Mouse (Mus musculus) neural tube, embryonic 10.5 days (tissue): ENCODE results near the gene Abhd4.

ENCODE experiments used
- DNase-seq: peaks from one replicate; pipeline ENCODE4 v3.0.0-alpha.2; 2017; ENCODE audit warnings: low spot score; ENCODE audit errors: extremely low spot score

The Abhd4 gene

DNA sequence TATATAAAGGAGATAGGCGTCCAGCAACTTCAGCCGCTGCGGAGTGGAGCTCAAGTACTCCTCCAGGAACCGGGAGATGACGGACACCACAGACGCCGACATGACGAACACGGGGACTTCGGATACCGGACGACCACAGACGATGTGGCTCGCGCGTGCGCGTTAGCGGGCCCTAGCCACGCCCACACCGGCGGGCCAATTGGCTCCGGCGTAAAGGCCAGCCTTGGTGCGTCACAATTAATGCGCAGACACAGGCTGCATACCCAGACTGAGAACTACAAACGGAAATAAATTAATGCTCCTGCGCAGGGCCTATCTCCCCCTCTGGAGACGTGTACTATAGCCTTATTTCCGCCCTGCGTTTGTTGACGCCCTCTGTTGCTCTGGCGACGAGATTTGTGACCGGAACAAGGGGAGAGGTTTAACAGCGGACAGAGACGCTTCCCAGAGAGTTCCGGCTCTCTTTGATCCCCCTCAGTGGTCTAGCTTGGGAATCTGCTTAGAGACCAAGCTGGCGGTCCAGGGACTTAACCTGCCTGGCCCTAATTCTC lies at the start of gene Abhd4, which contains the start of gene Dad1:
TSS of gene Abhd4 (plus strand) at position 448 of the 551 bp plus-strand sequence.
TSS of gene Dad1 (minus strand) at position 364 of the 551 bp plus-strand sequence.
- peak; percentile 96 for DNase-seq

DNA sequence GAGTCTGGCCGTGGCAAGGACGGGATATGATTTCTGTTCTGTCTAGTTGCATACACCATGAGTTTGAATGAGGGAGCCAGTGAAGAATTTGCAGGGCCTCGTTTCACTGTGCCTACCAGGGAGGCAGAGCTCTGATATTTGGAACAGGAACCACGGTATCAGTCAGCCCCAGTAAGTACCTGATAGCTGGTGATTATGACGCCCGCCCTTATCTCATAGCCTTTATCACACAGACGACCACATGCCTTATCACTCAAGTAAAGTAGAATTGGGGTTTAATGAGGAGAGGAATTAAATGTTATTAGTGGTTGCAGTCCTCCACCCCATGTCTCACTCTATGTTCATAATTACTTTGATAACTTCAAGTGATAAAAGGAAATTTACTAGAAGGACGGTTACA lies 49.7 kb upstream of the Abhd4 start:
- no peak for DNase-seq

DNA sequence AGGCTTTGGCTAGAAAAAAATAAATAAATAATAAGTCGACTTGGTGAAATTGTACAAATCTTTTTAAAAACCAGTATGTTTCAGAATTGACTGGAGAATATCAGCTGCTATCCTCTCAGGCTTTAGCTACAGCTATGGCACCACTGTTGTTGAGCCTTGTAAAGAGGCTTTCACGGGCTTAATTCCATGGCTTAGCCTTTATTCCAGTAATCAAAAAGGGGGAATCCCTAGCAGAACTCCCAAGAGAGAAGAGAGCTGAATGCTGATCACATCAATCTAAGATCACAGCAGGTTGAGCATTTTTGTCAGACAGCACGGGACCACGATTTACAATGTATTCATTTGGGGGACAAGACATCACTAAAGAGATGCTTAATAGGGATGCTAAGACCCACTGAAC lies 49.2 kb upstream of the Abhd4 start:
- no peak for DNase-seq

DNA sequence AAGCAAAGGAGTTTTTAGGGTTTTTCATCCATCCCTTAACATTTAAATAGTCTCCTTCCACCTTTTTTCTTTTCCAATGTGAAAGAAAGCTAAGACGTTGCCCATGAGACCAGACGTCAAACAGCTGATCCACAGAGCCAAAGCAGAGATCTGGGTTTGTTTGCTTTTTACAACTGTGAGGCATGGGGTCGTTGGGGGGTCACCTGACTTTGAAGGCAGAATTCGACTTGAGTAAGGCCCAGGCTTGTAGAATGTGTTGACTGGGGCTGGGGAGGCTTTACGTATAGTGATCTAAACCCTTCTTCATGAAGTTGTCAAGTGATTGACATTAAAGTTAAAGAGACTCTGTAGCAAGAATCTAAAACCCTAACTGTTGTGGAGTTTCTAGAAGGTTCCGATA lies 48.1 kb upstream of the Abhd4 start:
- DNase-seq = no peak

DNA sequence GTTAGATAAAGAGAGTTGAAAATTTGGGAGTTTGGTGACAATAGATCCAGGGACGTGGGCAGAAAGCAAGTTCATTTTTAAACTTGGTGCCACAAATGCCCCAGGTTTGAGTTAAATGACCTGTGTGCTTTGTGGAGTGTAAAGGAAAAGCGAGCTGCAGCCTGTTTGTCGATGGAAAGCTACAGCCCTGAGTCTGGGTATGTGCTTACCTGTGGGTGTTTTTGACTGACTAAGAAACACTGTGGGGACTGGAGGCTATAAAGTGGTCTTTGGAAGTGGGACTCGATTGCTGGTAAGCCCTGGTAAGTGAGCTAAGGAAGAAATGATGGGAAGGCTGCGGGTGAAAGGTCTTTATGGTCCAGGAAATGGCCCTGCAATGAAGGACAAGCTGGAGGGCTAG lies 47.7 kb upstream of the Abhd4 start:
- no peak for DNase-seq

DNA sequence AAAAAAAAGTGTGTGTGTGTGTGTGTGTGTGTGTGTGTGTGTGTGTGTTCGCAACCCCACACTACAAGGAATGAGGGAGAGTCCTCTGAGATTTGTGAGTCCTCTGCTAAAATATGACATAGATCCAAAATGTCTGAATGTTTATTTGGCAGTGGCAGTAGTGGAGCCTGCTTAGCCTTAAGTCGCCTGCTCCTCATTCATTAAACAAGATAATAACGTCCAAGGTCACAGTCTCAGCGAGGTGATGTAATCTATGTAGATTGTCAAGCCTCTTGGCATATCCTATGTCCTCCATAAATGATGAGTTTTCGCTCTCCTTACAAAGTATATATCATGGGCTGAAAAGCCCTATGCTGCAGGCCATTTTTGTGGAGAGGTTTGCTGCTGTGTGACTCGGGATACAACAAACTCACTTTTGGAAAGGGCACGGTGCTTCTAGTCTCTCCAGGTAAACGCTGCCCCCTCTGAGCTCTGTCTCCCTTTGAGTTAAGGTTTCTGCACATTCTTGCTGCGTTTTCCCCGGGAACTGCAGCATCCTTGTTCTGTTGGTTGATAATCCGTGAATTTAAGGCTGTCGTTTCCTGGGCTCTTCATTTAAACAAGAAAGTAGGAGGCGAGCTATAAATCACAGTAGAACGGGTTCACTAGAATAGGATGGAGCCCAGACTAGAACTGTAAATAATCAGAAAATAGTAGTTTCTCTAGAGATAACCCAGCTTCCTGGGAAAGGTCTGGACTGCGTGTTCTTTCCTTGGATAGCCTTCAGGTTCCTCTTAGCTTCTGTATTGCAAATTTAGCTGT lies 47.0 kb upstream of the Abhd4 start:
- no peak for DNase-seq

DNA sequence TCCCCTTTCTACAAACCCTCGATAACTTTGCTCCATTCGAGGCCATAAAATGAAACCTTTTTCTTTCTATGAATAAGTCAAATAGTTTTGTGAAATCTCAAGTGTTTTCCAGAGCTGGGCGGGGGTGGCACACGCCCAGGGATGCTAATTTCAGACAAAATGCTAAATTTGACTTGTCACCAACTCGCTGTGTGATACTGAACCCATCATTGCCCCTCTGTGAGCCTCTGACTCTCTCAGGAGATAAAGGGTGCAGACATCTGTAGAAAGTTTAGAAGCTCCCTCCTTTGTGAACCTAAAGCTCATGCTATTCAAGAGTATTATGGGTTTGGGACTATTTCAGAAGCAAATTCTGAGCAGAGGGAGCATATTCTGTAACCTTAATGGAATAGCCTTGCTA lies 46.1 kb upstream of the Abhd4 start:
- DNase-seq = no peak

DNA sequence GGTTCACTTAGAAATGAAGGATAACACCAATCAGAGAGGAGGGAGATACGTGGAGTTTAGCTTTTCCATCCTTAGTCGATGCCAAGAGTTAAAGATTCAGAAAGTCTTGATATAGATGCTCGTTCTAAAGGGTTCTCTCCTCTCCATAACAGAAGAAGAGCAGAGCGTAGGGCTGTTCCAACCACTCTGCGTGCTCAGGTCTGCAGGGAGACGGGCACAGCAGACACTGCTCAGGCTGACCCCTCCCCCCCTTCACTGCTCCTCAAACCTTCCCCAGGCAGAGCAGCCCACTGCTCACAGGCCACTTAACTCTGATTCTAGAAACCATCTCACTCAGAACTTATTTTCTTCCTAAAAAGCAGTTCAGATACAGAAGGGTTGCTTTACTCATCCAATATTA lies 45.2 kb upstream of the Abhd4 start:
- no peak for DNase-seq

DNA sequence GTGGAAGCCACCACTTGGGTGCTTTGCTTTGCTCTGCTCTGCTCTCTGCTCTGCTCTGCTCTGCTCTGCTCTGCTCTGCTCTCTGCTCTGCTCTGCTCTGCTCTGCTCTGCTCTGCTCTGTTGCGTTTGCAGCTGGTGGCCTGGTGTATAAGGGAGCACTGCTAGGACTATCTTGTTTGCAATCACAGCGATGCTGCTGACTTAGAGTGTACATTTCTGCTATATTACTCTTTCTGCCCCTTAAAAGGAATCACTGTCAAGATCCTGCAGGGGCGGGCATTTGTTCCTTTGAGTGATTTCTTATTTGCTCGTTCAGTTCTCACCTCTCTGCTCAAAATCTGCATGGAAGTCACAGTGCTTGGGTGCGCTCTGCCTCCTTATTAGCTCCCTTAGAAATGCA lies 44.1 kb upstream of the Abhd4 start:
- no peak for DNase-seq

DNA sequence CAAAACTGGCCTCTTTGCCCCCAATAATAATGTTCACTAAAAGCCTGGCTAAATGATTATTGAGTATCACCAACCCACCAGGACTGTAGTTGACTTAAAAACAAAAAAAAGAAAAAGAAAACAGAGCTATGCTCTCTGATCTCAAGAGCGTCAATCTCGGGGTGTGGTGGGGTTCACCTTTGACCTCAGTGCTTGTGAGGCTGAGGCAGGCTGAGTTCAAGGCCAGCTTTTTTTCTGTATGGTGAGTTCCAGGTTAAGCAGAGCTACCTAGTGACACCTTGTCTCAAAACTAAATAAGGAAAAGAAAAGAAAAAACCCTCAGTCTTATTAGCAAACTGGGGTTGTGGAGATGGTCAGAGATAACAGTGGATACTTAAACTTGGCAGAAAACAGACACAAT lies 43.6 kb upstream of the Abhd4 start:
- DNase-seq = no peak

DNA sequence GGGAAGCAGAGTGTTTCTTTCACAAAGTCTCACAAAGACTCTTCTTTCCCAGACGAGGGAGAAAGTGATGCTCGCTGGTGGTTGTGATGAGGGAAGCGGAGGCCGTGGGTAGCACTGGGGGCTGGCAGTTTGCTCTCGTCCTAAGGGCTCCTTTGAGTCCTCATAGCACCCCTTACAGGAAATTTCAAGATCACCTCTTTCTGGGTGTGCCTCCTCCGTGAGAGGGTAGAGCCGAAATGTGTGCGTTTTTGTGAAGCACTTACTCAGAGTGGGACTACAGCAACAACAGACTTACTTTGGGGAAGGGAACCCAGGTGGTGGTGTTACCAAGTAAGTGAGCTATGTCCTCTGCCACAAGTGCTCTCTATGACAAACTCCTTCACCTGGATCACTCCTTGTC lies 42.8 kb upstream of the Abhd4 start:
- DNase-seq = no peak

DNA sequence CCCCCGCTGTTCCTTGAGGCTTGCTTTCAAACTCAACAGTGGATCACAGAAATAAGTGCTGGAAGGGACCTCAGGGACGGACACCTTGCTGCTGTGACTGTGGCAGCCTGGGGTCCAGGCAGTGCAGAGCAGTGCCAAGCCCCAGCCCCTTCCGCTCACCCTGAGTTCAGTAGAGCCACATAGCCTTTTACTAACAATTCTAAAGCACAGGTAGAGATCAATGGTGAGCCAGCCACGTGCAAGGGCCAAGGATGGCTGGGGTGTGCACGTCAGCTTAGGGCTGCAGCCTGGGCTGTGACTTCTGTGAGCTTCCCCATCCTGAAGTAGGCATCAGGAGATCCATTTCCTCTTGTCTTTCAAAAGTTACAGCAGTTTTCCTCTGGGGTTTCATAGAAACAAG lies 42.2 kb upstream of the Abhd4 start:
- no peak for DNase-seq

DNA sequence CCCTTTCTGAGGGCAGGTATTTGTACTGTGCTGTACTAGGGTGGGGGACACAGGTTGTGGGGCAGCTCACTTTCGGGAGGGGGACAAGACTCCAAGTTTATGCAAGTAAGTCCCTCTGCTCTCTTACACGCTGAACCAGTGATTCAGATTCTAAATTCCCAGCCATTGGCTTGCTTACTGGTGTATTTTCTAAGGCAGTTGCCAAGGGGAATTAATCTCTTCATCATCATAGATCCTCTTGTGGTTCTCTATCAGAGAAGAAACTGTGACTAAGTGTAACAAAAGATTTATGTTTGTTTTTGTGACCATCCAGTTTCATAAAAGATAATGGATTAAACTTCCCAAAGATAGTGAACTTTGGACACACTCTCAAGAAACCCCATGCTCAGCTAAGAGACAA lies 40.3 kb upstream of the Abhd4 start:
- no peak for DNase-seq

DNA sequence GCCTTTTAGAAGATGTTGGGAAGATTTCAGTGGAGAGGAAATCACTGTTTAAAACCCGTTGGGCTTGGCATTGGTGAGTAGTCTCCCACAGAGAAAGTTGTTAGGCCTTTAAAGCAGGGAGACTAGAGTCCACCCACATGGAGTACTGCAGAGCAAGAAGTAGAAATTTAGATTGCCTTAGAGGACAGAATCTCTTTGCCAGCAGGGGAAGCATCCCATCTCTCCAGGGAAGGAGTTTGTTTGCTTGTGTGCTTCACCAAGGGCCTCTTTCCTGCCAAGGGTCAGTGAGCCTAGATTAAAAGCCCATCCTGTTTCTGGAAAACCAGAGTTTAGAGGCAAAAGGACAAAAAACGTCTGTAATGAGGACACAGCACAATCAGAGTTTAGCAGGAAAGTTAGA lies 39.5 kb upstream of the Abhd4 start:
- DNase-seq = no peak

DNA sequence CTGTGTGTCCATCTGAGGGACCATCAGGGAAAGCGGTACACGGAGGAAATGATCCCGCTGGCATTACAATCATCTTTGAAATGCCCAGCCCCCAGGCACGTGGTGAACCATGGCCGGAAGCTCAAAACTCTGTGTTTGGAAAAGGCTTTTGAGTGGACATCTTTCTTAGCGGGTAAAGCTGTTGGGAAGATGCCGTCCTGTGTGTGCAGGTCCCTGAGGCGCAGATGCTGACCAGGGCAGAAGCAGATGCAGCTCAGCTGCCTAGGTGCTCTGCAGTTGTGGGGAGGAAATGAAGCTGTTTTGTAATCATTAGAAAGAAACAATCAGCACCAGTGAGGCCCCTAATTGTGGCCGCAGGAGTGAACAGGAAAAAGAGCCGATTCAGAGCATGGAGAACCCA lies 39.1 kb upstream of the Abhd4 start:
- no peak for DNase-seq

DNA sequence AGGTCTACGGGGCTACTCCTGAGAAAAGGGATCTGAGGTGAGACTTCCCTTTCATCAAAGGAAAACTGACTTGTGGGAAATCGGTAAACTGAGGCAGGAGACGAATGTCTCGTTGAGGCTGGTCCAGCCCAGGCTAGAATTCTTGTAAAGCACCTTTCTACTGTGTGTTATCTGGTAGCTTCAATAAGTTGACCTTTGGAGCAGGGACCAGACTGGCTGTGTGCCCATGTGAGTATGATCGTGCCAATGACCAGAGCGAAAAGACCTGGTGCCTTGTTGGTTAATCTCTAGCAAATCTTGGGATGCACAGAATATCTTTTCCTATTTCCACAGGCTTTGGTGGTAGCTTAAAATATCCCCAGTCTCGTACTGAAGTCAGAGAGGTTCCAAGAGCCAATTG lies 37.9 kb upstream of the Abhd4 start:
- DNase-seq = no peak

DNA sequence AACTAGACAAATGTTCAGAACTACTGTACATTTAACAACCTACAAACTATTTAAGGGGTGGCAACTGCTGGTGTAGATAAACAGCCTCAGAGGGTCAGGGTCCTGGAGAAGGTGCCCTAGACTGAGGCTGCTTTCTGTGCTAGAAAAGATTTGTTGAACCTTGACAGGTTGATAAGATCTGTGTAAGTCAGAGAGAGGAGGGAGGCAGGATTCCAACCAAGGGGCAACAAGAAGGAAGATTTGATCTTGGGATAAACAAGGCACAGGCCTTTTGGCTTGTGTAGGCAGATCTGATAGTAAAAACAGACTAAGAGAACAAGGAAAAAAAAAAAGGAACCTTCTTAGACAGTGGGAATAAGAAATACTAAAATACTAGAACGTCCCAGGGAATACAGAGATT lies 35.8 kb upstream of the Abhd4 start:
- no peak for DNase-seq

DNA sequence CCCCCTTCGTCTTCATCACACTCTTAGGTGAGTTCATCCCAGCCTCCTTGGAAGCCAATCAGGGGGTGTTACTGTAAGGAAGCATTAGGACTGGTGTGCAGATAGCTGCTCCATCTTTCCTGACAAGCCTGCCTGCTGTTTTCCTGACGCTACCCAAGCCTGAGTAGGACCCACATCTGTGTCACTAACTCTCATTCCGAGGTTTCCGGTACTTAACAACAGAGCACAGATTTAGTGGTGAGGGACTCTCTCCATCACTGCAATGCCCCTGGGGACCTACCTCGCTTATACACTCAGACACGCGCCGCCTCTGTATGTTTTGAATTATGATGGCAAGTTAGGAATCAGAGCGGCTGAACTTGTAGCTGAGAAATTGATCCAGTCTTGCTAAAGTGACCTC lies 35.3 kb upstream of the Abhd4 start:
- DNase-seq = no peak

DNA sequence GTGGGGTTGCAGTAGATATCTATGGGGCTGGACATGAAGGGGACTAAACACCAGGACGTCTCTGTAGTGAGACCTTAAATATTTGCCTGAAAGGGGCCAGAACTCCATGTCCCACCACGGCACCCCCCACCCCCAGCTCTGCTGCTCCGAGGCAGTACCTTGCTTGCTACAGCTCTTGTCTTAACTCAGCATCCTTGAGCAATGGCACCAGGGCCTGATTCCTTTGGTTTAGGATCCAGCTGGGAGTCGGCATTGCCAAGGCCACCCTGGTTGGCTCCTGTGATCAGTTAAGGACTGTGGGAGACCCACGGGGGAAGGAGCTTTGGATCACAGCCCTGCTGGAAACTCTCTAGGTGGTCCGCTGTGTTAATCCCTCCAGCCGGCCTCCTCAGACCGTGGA lies 34.7 kb upstream of the Abhd4 start:
- no peak for DNase-seq

DNA sequence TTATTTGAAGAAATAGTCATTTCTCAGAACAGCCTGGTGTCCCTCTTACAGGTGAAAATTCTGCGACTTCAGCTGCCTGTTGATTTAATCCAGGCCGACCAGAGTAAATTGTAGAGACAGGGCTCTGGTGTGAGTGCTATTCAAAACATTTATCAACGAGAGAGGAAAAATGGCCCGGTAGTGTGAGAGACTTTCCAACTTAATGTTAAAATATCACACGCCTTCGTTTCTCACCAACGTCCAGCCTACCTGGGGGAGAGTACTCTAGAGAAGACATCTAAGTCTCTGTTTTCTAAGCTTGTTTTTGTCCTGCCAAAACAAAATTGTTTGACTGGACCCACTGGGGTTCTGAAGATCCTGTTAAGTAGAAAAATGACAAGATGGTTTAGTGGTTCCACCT lies 34.1 kb upstream of the Abhd4 start:
- no peak for DNase-seq

DNA sequence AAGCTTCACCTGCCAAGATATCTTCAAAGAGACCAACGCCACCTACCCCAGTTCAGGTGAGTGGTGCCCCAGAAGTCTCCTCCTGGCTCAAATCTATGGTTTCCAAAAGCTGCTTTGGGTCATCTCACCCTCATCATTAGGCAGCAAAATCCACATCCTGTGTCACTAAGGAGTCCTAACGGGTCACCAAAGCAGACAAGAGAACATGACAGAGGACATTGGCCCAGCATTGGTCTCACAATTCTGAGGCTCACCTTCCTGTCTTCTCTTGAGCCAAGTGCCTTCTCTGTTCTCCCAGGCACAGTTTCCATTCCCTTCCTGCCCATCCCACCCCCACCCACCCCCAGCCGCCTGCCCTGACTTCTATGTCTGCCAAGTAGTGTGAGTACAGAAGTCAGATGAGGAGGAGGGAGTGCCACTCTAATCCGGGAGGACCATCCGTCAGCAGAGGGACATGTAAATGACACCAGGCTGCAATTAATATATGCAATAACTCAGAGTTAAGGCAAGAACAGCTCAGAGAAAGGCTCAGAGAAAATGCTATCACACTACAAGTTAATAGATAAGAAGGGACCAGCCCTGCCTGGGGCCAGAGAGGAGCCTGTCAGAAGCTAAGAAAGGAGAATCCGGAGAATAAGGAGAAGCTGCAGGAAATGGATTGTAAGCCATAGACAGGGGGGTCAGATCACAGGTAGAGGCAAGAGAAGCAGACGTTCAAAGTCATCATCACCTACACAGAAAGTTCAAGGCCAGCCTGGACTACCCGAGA lies 33.1 kb upstream of the Abhd4 start:
- no peak for DNase-seq

DNA sequence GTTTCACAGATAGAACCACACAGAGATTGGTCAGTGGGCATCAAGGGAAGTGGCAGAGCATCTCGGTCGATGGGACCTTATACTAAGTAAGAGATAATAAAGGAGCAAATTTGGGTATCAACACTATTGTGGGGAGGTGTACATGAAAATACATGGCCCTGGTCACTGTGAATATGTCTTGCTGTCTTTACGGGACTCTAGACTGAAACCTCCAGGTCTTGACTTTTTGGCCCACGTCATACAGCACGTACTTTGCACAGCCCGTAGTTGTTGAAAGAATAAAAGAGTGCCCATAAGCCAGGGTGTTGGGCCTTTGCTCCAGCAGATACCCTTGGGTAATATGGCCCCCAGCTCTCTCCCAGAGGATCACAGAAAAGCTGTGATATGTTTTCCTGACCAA lies 32.3 kb upstream of the Abhd4 start:
- no peak for DNase-seq

DNA sequence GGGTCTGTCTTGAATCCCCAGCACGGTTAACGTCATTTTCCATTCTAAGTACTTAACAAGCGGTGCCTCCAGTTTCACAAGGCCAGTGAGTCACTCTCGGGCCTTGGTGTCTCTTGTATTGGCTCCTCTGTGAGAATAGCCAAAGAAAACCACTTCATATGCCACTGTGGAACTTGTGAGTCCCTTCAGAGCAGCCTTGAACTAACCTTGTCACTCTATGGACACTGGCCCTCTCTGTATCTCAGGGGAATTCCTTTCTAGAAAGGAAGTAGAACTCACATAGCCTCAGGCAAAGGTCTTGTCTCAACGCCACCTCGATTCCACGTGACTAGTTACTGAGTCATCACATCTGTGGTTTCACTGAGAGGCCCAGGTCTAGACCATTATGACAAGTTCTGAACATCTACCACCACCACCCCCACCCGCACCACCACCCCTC lies 31.7 kb upstream of the Abhd4 start:
- no peak for DNase-seq
